20 mouse cellular contexts compared by ENCODE assay signal in genomic region chr17:83764538-83764937, GRCm38 (mm10).
"Had no signal": no experiment of that assay in that cellular context is flagged by ENCODE, and none has a peak within 500 bp of the region (broad histone marks: within the 10 kb centered on the region; RNA-seq: fewer than 3 reads in every experiment).

No protein-coding gene starts in this region.

- H3K27me3 ChIP-seq: limb, embryonic 13.5 days; liver, embryonic 12.5 days; liver, embryonic 15.5 days; midbrain, embryonic 12.5 days had no signal

- H3K27ac ChIP-seq: kidney, postnatal 0 days; layer of hippocampus, adult 2 months; limb, embryonic 10.5 days; limb, embryonic 13.5 days; liver, embryonic 12.5 days; liver, embryonic 15.5 days; midbrain, embryonic 12.5 days; stomach, postnatal 0 days had no signal

- H3K4me2 ChIP-seq: limb, embryonic 13.5 days; liver, embryonic 12.5 days; liver, embryonic 15.5 days; midbrain, embryonic 12.5 days had no signal

- DNase-seq: kidney, adult 2 months; kidney, postnatal 25 days; layer of hippocampus, adult 9-11 months; liver; lung, adult 2 months; lung, postnatal 14 days; lung, postnatal 4 days; retina, postnatal 1 day; right cerebral cortex, postnatal 25 days; thymus, postnatal 36 days had no signal

- H3K4me3 ChIP-seq: layer of hippocampus, adult 2 months; limb, embryonic 10.5 days; limb, embryonic 13.5 days; liver, embryonic 12.5 days; liver, embryonic 15.5 days; midbrain, embryonic 12.5 days had no signal

- H3K9me3 ChIP-seq: limb, embryonic 10.5 days; limb, embryonic 13.5 days; liver, embryonic 12.5 days; liver, embryonic 15.5 days; midbrain, embryonic 12.5 days had no signal

- H3K9ac ChIP-seq: limb, embryonic 13.5 days; liver, embryonic 12.5 days; liver, embryonic 15.5 days; midbrain, embryonic 12.5 days had no signal

- ATAC-seq: intestine, postnatal 0 days; liver, embryonic 12.5 days; midbrain, embryonic 16.5 days had no signal

- H3K4me1 ChIP-seq: limb, embryonic 10.5 days; limb, embryonic 13.5 days; midbrain, embryonic 12.5 days had no signal
